Mouse (Mus musculus) lung, adult 2 months (tissue): Measurements from ENCODE around the gene Pgs1. TPM values are rescaled to one million over a fixed set of nuclear protein-coding genes. Genes with fewer than 3 reads are reported as not detected.

Source experiments
- DNase-seq: peaks from one replicate; pipeline ENCODE4 v3.0.0; 2022
- H3K4me1 ChIP-seq: fragments of 200-500 bp; 2 replicates; pipeline ENCODE4 v1.6.1; 2011; ENCODE audit warnings: low read length; ENCODE audit not compliant: control insufficient read depth, insufficient read depth
- H3K4me3 ChIP-seq: fragments of 200-500 bp; replicated peaks from 2 replicates; pipeline ENCODE3; 2011; ENCODE audit warnings: low read depth, mild to moderate bottlenecking, control low read depth, low read length; ENCODE audit errors: extremely low read depth
- CTCF ChIP-seq: fragments of 200-500 bp; IDR thresholded peaks from 2 replicates; pipeline ENCODE4 v1.5.1; 2011; ENCODE audit warnings: mild to moderate bottlenecking, low read length, control low read depth; ENCODE audit not compliant: insufficient read depth
- POLR2A ChIP-seq: fragments of 200-500 bp; IDR thresholded peaks from 2 replicates; pipeline ENCODE4 v1.6.1; 2011; ENCODE audit warnings: low read depth, mild to moderate bottlenecking, control low read depth, low read length, borderline replicate concordance; ENCODE audit errors: extremely low read depth
- WGBS: fragments of 180-500 bp; shearing (Covaris S2); methylation state at CpG from one replicate; pipeline ENCODE4 v1.1.7; 2018; 5-methylcytosine and 5-hydroxymethylcytosine counted together
- polyA plus RNA-seq: library from polyadenylated mRNA; depleted of rRNA; stranded (reverse); fragments of >200 nt; gene quantifications from 2 replicates; pipeline ENCODE4 v1.2.3, GENCODE M21; 2012; rRNA removed

Pgs1 gene
- polyA plus RNA-seq, result 83.2 and 104 TPM in 2 replicates

GRCm38 (mm10) chr11:117986126-117987031 lies at the start of gene Pgs1:
Gene Pgs1, plus strand, starts transcription at chr11:117986292.
- 8% methylated on average over 43 of the region's 51 CpGs for WGBS
- DNase-seq, result peak; percentile 89
- Histone ChIP-seq H3K4me1 (peaks cover 20% of the 10 kb centered on the region), H3K4me3 (peak within 1 kb of the TSS; percentile 84)
- TF ChIP-seq CTCF (no peak), POLR2A (peak; percentile 86; the same call in 1 of the 2 replicates)

GRCm38 (mm10) chr11:117939004-117939730 lies 46.9 kb upstream of the Pgs1 start:
- 46% methylated on average over 4 of the region's 4 CpGs for WGBS
- TF ChIP-seq CTCF (no peak), POLR2A (no peak)
- DNase-seq, result no peak
- Histone ChIP-seq H3K4me3 (no peak overlapping the region), H3K4me1 (peaks cover 27% of the 10 kb centered on the region)

- TF ChIP-seq POLR2A, result no peak
- no peak for TF ChIP-seq CTCF
- peak; percentile 69 for DNase-seq
- Histone ChIP-seq H3K4me1 (peaks cover 22% of the 10 kb centered on the region), H3K4me3 (no peak overlapping the region)
- WGBS, result 6% methylated on average over 7 of the region's 7 CpGs
Measured at GRCm38 (mm10) chr11:117939741-117940285, 46.3 kb upstream of the Pgs1 start.

- Histone ChIP-seq H3K4me1 (peaks cover 13% of the 10 kb centered on the region), H3K4me3 (no peak overlapping the region)
- no peak for DNase-seq
- WGBS, result 91% methylated on average over 6 of the region's 6 CpGs
- no peak for TF ChIP-seq POLR2A
- TF ChIP-seq CTCF, result no peak
Measured at GRCm38 (mm10) chr11:117940881-117941280, 45.2 kb upstream of the Pgs1 start.

GRCm38 (mm10) chr11:117941325-117941834 lies 44.7 kb upstream of the Pgs1 start:
- TF ChIP-seq POLR2A, result no peak
- TF ChIP-seq CTCF, result no peak
- no peak overlapping the region for H3K4me3 ChIP-seq
- H3K4me1 ChIP-seq, result peaks cover 8% of the 10 kb centered on the region
- 92% methylated on average over 8 of the region's 8 CpGs for WGBS
- no peak for DNase-seq

GRCm38 (mm10) chr11:117941848-117942247 lies 44.2 kb upstream of the Pgs1 start:
- 56% methylated on average over 4 of the region's 4 CpGs for WGBS
- Histone ChIP-seq H3K4me3 (no peak overlapping the region), H3K4me1 (peaks cover 6% of the 10 kb centered on the region)
- no peak for DNase-seq
- no peak for TF ChIP-seq POLR2A
- TF ChIP-seq CTCF, result no peak

- TF ChIP-seq CTCF (no peak), POLR2A (no peak)
- WGBS, result 75% methylated on average over 11 of the region's 11 CpGs
- H3K4me1 ChIP-seq, result peaks cover 7% of the 10 kb centered on the region
- H3K4me3 ChIP-seq, result no peak overlapping the region
- DNase-seq, result no peak
Measured at GRCm38 (mm10) chr11:117946195-117946979, 39.7 kb upstream of the Pgs1 start.

- WGBS, result 73% methylated on average over 10 of the region's 10 CpGs
- TF ChIP-seq CTCF, result no peak
- TF ChIP-seq POLR2A, result no peak
- DNase-seq, result no peak
- Histone ChIP-seq H3K4me3 (no peak overlapping the region), H3K4me1 (peaks cover 7% of the 10 kb centered on the region)
Measured at GRCm38 (mm10) chr11:117946996-117947419, 39.1 kb upstream of the Pgs1 start.

- peak; percentile 71 for DNase-seq
- TF ChIP-seq POLR2A (no peak), CTCF (no peak)
- WGBS, result 2% methylated on average over 49 of the region's 49 CpGs
- Histone ChIP-seq H3K4me3 (peak overlapping the region; percentile 40), H3K4me1 (peaks cover 14% of the 10 kb centered on the region)
Measured at GRCm38 (mm10) chr11:117949392-117950091, 36.5 kb upstream of the Pgs1 start.
